Mouse (Mus musculus) ovary, postnatal 10 days (tissue): ENCODE results near the gene Ctxn1.

Experiments used
- DNase-seq: peaks from one replicate; pipeline ENCODE4 v3.0.0; 2022; ENCODE audit warnings: low spot score

The Ctxn1 gene

GRCm38 (mm10) chr8:4214006-4214980, 44.8 kb downstream of the Ctxn1 start:
- no peak for DNase-seq

GRCm38 (mm10) chr8:4213210-4214005, 45.7 kb downstream of the Ctxn1 start:
- no peak for DNase-seq

GRCm38 (mm10) chr8:4212809-4213209, 46.3 kb downstream of the Ctxn1 start:
- no peak for DNase-seq

GRCm38 (mm10) chr8:4211097-4211496, 48.0 kb downstream of the Ctxn1 start:
- no peak for DNase-seq
